In genomic region chr14:57315976-57316375, GRCm38 (mm10) we compare ENCODE assay signal across 11 mouse cellular contexts.
DNase-seq lines count a peak whose midpoint lies in the region; ATAC-seq lines count a peak whose summit lies in the region.
"Had no signal": no experiment of that assay in that cellular context is flagged by ENCODE, and none has a peak within 500 bp of the region (broad histone marks: within the 10 kb centered on the region; RNA-seq: fewer than 3 reads in every experiment).

No protein-coding gene starts in this region.

- no peaks in the 10 kb centered on the region for H3K27me3 ChIP-seq in hindbrain, embryonic 12.5 days
- H3K27me3 ChIP-seq: heart, embryonic 15.5 days had no signal

- H3K9me3 ChIP-seq in hindbrain, embryonic 12.5 days (replicated peaks): no peaks in the 10 kb centered on the region
- H3K9me3 ChIP-seq: heart, embryonic 15.5 days had no signal

- peak; percentile 12 to 34 for DNase-seq in cerebellum, postnatal 10 days
- DNase-seq in cerebellum, adult 18-20 months: no peak
- DNase-seq in retina, postnatal 1 day: peak; percentile 20
- no peak for DNase-seq in retina, embryonic 14.5 days (ENCODE audit: low spot score)
- no peak for DNase-seq in adrenal gland, postnatal 36 days
- no peak for DNase-seq in urinary bladder, postnatal 4 days (ENCODE audit: low spot score in 2 of 2)
- DNase-seq: kidney, adult 9 months; lung, postnatal 14 days had no signal

- no peak overlapping the region for H3K4me2 ChIP-seq in hindbrain, embryonic 12.5 days (replicated peaks)
- H3K4me2 ChIP-seq: heart, embryonic 15.5 days had no signal

- no peak overlapping the region for H3K9ac ChIP-seq in hindbrain, embryonic 12.5 days
- H3K9ac ChIP-seq: heart, embryonic 15.5 days had no signal

- peak overlapping the region; percentile 66; the same call in 1 of the 2 replicates for H3K27ac ChIP-seq in hindbrain, embryonic 12.5 days
- H3K27ac ChIP-seq: heart, embryonic 15.5 days had no signal

- no peaks in the 10 kb centered on the region for H3K4me1 ChIP-seq in hindbrain, embryonic 12.5 days

- no peak overlapping the region for H3K4me3 ChIP-seq in hindbrain, embryonic 12.5 days
- H3K4me3 ChIP-seq: heart, embryonic 15.5 days had no signal

- 20% methylated on average over 3 of the region's 3 CpGs for WGBS in hindbrain, embryonic 12.5 days

- no peak; the same call in 1 of the 2 replicates for ATAC-seq in hindbrain, embryonic 12.5 days (ENCODE audit: low FRiP score)
- ATAC-seq in inflammation-experienced regulatory T-cells, adult 6 months: no peak

- no peaks in the 10 kb centered on the region for H3K36me3 ChIP-seq in hindbrain, embryonic 12.5 days
- H3K36me3 ChIP-seq: heart, embryonic 15.5 days had no signal

Comparison
In these comparisons a context has a peak if more than half of its experiments do, and no peak if none do; other contexts are left out.
1. DNase-seq: peak in cerebellum, postnatal 10 days (2 of 2) and retina, postnatal 1 day (single experiment); none in cerebellum, adult 18-20 months (0 of 2), retina, embryonic 14.5 days (single experiment), adrenal gland, postnatal 36 days (0 of 2) and urinary bladder, postnatal 4 days (0 of 2).